Mouse (Mus musculus): ENCODE results near the gene Smarcb1. TPM values are rescaled to one million over a fixed set of nuclear protein-coding genes. Genes with fewer than 3 reads are reported as not detected.

Gene Smarcb1
- polyA plus RNA-seq, 1 experiment from 2014 or later, result 103 TPM

DNA sequence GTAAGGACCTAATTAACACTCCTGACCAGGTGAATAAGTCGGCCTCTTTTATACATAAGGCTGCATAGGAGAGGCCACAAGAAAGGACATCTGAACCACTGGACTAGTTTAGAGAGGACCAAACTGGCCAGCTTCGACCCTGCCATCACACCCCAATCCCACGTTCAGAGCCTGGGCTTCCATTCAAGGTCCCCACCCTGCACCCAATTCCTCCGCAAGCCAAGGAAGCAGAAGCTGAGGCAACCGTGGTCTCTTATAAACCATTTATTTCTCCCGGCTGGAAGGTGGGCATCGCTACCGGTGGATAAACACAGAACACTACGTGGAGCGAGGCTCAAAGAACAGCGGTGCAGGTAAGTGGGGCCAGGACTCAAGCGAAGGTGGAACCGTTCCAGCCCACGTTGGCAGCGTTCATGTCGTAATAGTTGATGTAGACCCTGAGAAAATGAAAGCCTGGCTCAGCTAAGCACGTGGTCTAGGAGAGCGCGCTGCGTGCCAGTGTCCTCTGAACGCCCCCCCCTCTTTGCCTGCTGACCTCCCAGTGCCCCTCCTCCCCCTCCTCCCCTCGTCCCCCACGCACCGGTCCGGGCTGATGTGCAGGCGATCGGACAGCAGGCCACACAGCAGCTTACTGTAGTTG lies 62.2 kb downstream of the Smarcb1 start:
- peak overlapping the region; percentile 78 for H3K4me2 ChIP-seq (ENCODE audit: low read length)
- peak; percentile 56 for ATAC-seq (ENCODE audit: insufficient number of reproducible peaks, insufficient read depth, low FRiP score, low read depth)
- peak overlapping the region; percentile 93 for H3K9ac ChIP-seq (ENCODE audit: low read length)
- H3K36me3 ChIP-seq (ENCODE audit: control insufficient read depth, insufficient read depth, low read length), result peaks cover 25% of the 10 kb centered on the region
- H3K27me3 ChIP-seq (ENCODE audit: control insufficient read depth, insufficient read depth, low read length), result no peaks in the 10 kb centered on the region
- 3% methylated on average over 27 of the region's 27 CpGs for WGBS
- peaks cover 23 to 24% of the 10 kb centered on the region in 2 experiments for H3K4me1 ChIP-seq (ENCODE audit: control insufficient read depth in 2 of 2, insufficient read depth in 2 of 2, low read length in 2 of 2)
- H3K4me3 ChIP-seq (ENCODE audit: control insufficient read depth in 1 of 2, insufficient read depth in 1 of 2, low read depth in 1 of 2, low read length in 2 of 2), result peak overlapping the region; percentile 70 to 91
- H3K9me3 ChIP-seq (ENCODE audit: control insufficient read depth, low read length), result no peaks in the 10 kb centered on the region
- H3K27ac ChIP-seq (replicated peaks in 1 of 2; ENCODE audit: control insufficient read depth in 1 of 2, insufficient read depth in 1 of 2, low read depth in 2 of 2, low read length in 2 of 2), result peak overlapping the region; percentile 95 to 96

DNA sequence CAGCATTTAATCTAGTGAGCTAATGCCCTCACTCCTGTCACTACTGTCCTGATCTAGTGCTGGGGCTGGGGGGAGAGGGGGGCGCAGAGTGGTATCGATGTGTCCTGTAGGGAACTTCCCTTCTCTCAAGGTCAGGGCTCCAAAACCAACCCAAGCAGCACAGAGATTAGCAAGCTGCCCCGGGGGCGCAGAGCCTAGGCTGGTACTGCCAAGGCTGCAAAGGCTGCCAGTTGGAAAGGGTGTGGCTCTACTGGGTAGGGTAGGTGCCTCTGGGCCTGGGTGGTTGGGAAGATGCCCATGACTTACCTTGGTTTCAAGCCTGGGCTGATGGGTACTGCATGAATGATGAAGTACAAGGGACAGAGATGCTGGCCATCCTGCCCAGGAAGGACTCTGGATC lies 63.8 kb downstream of the Smarcb1 start:
- H3K27me3 ChIP-seq (ENCODE audit: control insufficient read depth, insufficient read depth, low read length), result no peaks in the 10 kb centered on the region
- WGBS, result 88% methylated on average over 4 of the region's 4 CpGs
- H3K9ac ChIP-seq (ENCODE audit: low read length), result peak overlapping the region; percentile 21; the same call in 1 of the 2 replicates
- no peak overlapping the region for H3K4me2 ChIP-seq (ENCODE audit: low read length)
- no peak overlapping the region for H3K27ac ChIP-seq (replicated peaks in 1 of 2; ENCODE audit: control insufficient read depth in 1 of 2, insufficient read depth in 1 of 2, low read depth in 2 of 2, low read length in 2 of 2)
- no peaks in the 10 kb centered on the region for H3K9me3 ChIP-seq (ENCODE audit: control insufficient read depth, low read length)
- ATAC-seq (ENCODE audit: insufficient number of reproducible peaks, insufficient read depth, low FRiP score, low read depth), result no peak
- no peak overlapping the region for H3K4me3 ChIP-seq (ENCODE audit: control insufficient read depth in 1 of 2, insufficient read depth in 1 of 2, low read depth in 1 of 2, low read length in 2 of 2)
- H3K4me1 ChIP-seq (ENCODE audit: control insufficient read depth in 2 of 2, insufficient read depth in 2 of 2, low read length in 2 of 2), result peaks cover 23 to 24% of the 10 kb centered on the region in 2 experiments
- H3K36me3 ChIP-seq (ENCODE audit: control insufficient read depth, insufficient read depth, low read length), result peaks cover 25% of the 10 kb centered on the region

- no peak overlapping the region for H3K27ac ChIP-seq (replicated peaks in 1 of 2; ENCODE audit: control insufficient read depth in 1 of 2, insufficient read depth in 1 of 2, low read depth in 2 of 2, low read length in 2 of 2)
- H3K9ac ChIP-seq (ENCODE audit: low read length), result no peak overlapping the region
- no peak for ATAC-seq (ENCODE audit: insufficient number of reproducible peaks, insufficient read depth, low FRiP score, low read depth)
- H3K4me1 ChIP-seq (ENCODE audit: control insufficient read depth in 2 of 2, insufficient read depth in 2 of 2, low read length in 2 of 2), result peaks cover 23 to 24% of the 10 kb centered on the region in 2 experiments
- H3K9me3 ChIP-seq (ENCODE audit: control insufficient read depth, low read length), result no peaks in the 10 kb centered on the region
- no peak overlapping the region for H3K4me3 ChIP-seq (ENCODE audit: control insufficient read depth in 1 of 2, insufficient read depth in 1 of 2, low read depth in 1 of 2, low read length in 2 of 2)
- H3K27me3 ChIP-seq (ENCODE audit: control insufficient read depth, insufficient read depth, low read length), result no peaks in the 10 kb centered on the region
- WGBS, result 74% methylated on average over 3 of the region's 3 CpGs
- H3K36me3 ChIP-seq (ENCODE audit: control insufficient read depth, insufficient read depth, low read length), result peaks cover 25% of the 10 kb centered on the region
- H3K4me2 ChIP-seq (ENCODE audit: low read length), result no peak overlapping the region
Observed at GRCm38 (mm10) chr10:75856976-75857375, 64.4 kb downstream of the Smarcb1 start.

DNA sequence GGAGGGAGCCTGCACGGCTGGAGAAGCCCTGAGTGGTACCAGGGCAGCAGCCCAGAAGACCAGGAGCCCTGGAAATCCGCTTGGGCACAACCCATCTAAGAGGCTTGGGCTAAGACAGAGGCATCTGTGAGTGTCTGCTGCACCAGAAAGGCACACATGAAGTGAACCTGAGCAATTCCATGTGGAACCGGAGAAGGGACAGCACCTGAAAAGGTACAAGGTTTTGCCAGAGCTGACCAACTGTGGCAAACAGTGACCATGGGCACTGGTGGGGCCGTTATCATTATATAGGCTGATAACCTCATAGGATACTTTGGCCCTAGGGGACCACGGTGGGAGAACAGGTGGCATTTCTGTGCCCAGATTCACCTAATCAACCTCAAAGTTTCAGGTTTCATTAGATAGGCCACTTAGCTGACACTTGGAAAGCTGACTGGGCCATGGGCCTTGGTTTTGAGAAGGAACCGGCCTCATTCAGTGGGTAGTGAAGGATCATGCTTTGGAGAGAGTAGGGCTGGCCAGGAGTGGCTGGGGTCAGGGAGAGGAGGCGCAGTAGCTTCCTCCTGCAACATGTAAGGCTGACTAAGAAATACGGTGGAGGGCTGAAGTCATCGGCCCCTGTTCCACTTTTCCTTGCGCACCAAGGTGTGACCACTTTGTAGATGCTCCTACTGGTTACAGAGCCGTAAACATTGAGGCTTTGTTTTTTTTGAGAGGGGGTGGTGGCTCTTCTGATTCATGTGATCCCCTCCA lies 65.1 kb downstream of the Smarcb1 start:
- Histone ChIP-seq H3K4me2 (ENCODE audit: low read length) (no peak overlapping the region), H3K9me3 (ENCODE audit: control insufficient read depth, low read length) (no peaks in the 10 kb centered on the region), H3K9ac (ENCODE audit: low read length) (no peak overlapping the region), H3K4me1 (ENCODE audit: control insufficient read depth in 2 of 2, insufficient read depth in 2 of 2, low read length in 2 of 2) (peaks cover 20 to 23% of the 10 kb centered on the region in 2 experiments), H3K27ac (replicated peaks in 1 of 2; ENCODE audit: control insufficient read depth in 1 of 2, insufficient read depth in 1 of 2, low read depth in 2 of 2, low read length in 2 of 2) (no peak overlapping the region), H3K27me3 (ENCODE audit: control insufficient read depth, insufficient read depth, low read length) (no peaks in the 10 kb centered on the region), H3K4me3 (ENCODE audit: control insufficient read depth in 1 of 2, insufficient read depth in 1 of 2, low read depth in 1 of 2, low read length in 2 of 2) (no peak overlapping the region), H3K36me3 (ENCODE audit: control insufficient read depth, insufficient read depth, low read length) (peaks cover 25% of the 10 kb centered on the region)
- ATAC-seq (ENCODE audit: insufficient number of reproducible peaks, insufficient read depth, low FRiP score, low read depth), result no peak
- 70% methylated on average over 11 of the region's 11 CpGs for WGBS

DNA sequence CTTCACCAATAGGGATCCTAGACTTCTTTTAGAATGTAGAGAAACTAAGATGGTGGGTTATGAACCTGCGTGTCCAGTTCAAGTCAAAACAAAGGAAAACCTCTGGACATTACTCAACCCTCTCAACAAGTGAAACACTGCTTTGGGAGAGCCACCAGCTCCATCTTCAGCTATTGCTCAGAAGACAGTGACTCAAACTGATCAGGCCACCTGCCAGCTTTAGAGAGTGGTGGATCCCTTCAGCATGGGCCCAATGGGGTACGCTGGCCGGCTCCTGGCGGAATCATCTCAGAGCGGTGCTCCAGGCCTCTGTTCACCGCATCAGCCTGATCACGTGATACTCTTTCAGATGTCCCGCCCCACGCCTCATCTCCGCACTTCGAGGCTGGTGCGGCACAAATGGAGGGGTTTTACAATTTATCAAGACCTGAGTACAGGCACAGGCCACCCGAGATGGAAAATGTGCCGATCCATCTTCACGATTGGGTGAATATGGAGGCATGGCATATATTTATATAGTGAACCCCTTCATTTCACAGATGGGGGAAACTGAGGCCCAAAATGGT lies 65.9 kb downstream of the Smarcb1 start:
- 87% methylated on average over 15 of the region's 15 CpGs for WGBS
- no peak overlapping the region for H3K4me2 ChIP-seq (ENCODE audit: low read length)
- ATAC-seq (ENCODE audit: insufficient number of reproducible peaks, insufficient read depth, low FRiP score, low read depth), result no peak
- H3K27ac ChIP-seq (replicated peaks in 1 of 2; ENCODE audit: control insufficient read depth in 1 of 2, insufficient read depth in 1 of 2, low read depth in 2 of 2, low read length in 2 of 2), result no peak overlapping the region
- peaks cover 25% of the 10 kb centered on the region for H3K36me3 ChIP-seq (ENCODE audit: control insufficient read depth, insufficient read depth, low read length)
- no peak overlapping the region for H3K4me3 ChIP-seq (ENCODE audit: control insufficient read depth in 1 of 2, insufficient read depth in 1 of 2, low read depth in 1 of 2, low read length in 2 of 2)
- no peak overlapping the region for H3K9ac ChIP-seq (ENCODE audit: low read length)
- H3K4me1 ChIP-seq (ENCODE audit: control insufficient read depth in 2 of 2, insufficient read depth in 2 of 2, low read length in 2 of 2), result peaks cover 14 to 15% of the 10 kb centered on the region in 2 experiments
- no peaks in the 10 kb centered on the region for H3K9me3 ChIP-seq (ENCODE audit: control insufficient read depth, low read length)
- no peaks in the 10 kb centered on the region for H3K27me3 ChIP-seq (ENCODE audit: control insufficient read depth, insufficient read depth, low read length)

DNA sequence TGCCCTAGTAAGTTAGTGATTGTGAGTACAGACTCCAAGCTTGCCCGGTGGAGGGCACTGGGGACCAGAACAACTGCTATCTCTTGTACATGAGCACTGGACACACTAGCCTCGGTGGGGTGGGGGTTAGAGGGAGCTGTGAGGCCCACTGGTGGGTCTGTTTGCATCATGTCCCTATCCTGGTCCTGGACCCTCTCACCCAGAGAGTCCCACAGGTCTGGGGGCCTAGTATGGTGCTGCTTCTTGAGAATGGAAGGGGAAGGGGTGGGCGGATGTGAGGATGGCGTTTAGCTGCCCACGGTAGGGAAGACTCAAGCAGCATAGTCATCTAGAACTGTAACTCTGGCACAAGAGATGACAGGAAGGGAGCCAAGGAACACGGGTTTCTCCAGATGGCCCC lies 66.6 kb downstream of the Smarcb1 start:
- ATAC-seq (ENCODE audit: insufficient number of reproducible peaks, insufficient read depth, low FRiP score, low read depth), result no peak
- no peak overlapping the region for H3K27ac ChIP-seq (replicated peaks in 1 of 2; ENCODE audit: control insufficient read depth in 1 of 2, insufficient read depth in 1 of 2, low read depth in 2 of 2, low read length in 2 of 2)
- peaks cover 25% of the 10 kb centered on the region for H3K36me3 ChIP-seq (ENCODE audit: control insufficient read depth, insufficient read depth, low read length)
- H3K9ac ChIP-seq (ENCODE audit: low read length), result no peak overlapping the region
- no peaks in the 10 kb centered on the region for H3K9me3 ChIP-seq (ENCODE audit: control insufficient read depth, low read length)
- no peaks in the 10 kb centered on the region for H3K27me3 ChIP-seq (ENCODE audit: control insufficient read depth, insufficient read depth, low read length)
- H3K4me2 ChIP-seq (ENCODE audit: low read length), result no peak overlapping the region
- peaks cover 13% of the 10 kb centered on the region in 2 experiments for H3K4me1 ChIP-seq (ENCODE audit: control insufficient read depth in 2 of 2, insufficient read depth in 2 of 2, low read length in 2 of 2)
- 75% methylated on average over 6 of the region's 6 CpGs for WGBS
- H3K4me3 ChIP-seq (ENCODE audit: control insufficient read depth in 1 of 2, insufficient read depth in 1 of 2, low read depth in 1 of 2, low read length in 2 of 2), result no peak overlapping the region

GRCm38 (mm10) chr10:75854096-75854495 lies 67.3 kb downstream of the Smarcb1 start:
- Histone ChIP-seq H3K4me3 (ENCODE audit: control insufficient read depth in 1 of 2, insufficient read depth in 1 of 2, low read depth in 1 of 2, low read length in 2 of 2) (no peak overlapping the region), H3K36me3 (ENCODE audit: control insufficient read depth, insufficient read depth, low read length) (peaks cover 25% of the 10 kb centered on the region), H3K27ac (replicated peaks in 1 of 2; ENCODE audit: control insufficient read depth in 1 of 2, insufficient read depth in 1 of 2, low read depth in 2 of 2, low read length in 2 of 2) (no peak overlapping the region), H3K27me3 (ENCODE audit: control insufficient read depth, insufficient read depth, low read length) (no peaks in the 10 kb centered on the region), H3K9ac (ENCODE audit: low read length) (no peak overlapping the region), H3K4me2 (ENCODE audit: low read length) (no peak overlapping the region), H3K9me3 (ENCODE audit: control insufficient read depth, low read length) (no peaks in the 10 kb centered on the region), H3K4me1 (ENCODE audit: control insufficient read depth in 2 of 2, insufficient read depth in 2 of 2, low read length in 2 of 2) (peaks cover 11 to 13% of the 10 kb centered on the region in 2 experiments)
- ATAC-seq (ENCODE audit: insufficient number of reproducible peaks, insufficient read depth, low FRiP score, low read depth), result no peak
- WGBS, result 42% methylated on average over 5 of the region's 5 CpGs
